Mouse (Mus musculus) cortical plate, adult 2 months (tissue): ENCODE data around the gene Igdcc4.

Experiments used
- CTCF ChIP-seq: fragments of 200-500 bp; IDR thresholded peaks from 2 replicates; pipeline ENCODE4 v1.5.1; 2011; ENCODE audit warnings: mild to moderate bottlenecking, control low read depth, low read length; ENCODE audit not compliant: insufficient read depth; ENCODE audit errors: extremely low read depth
- POLR2A ChIP-seq: fragments of 200-500 bp; IDR thresholded peaks from 2 replicates; pipeline ENCODE4 v1.6.1; 2011; ENCODE audit warnings: mild to moderate bottlenecking, low read length, control low read depth; ENCODE audit not compliant: insufficient read depth; ENCODE audit errors: extremely low read depth

DNA sequence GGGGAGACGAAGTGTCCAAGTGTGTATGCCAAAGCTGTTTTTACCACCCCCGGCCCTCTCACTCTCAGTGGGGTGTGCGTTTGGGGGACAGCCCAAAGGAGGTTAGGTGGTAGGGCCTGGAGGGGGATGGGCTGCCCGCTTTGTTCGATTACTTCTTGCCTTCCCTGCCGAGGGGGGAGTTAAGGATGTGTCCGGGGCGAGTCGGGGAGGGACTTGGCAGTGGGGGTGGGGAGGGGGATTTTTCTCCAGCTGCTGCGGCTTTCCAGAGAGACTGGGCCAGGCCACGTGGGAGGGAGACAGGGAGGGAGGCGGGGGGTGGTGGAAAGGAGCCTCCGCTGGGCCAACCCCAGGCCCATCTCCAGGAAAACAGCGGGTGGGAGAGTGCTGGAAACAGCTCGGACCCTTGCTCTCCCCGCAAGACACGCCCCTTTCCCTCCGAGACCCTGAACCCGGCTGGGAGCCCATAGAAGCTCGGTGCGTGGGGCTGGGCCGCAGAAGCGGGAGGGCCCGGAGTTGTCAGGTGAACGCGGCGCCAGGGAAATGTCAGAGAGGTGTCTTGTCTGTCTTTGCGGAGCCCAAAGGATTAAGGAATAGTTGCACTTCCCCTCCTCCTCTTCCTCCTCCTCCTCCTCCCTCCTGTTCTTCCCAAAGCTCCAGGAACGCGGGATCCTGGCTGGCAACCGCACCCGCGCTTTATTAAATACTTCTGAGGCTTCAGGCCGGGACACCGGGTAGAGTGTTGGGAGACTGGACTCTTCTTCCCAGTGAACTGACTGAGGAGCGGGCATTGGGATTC lies 1.3 kb downstream of the Igdcc4 start:
- TF ChIP-seq CTCF (no peak), POLR2A (no peak)
